Mouse (Mus musculus) erythroblast, embryonic 14.5 days (primary cell): ENCODE data around the gene Scgb1b29.
"Not testable (repeated sequence)": the region's sequence is repeated elsewhere in the genome, so short reads cannot be mapped to it uniquely, and the experiment has no call there.

Source experiments
- GATA1 ChIP-seq: IDR thresholded peaks from 2 replicates; pipeline ENCODE4 v1.6.1; 2012; ENCODE audit warnings: low read length, inconsistent platforms, mixed read lengths
- TAL1 ChIP-seq: IDR thresholded peaks from 3 replicates; pipeline ENCODE4 v1.6.1; 2012; ENCODE audit warnings: low read length, inconsistent platforms, mixed read lengths

DNA sequence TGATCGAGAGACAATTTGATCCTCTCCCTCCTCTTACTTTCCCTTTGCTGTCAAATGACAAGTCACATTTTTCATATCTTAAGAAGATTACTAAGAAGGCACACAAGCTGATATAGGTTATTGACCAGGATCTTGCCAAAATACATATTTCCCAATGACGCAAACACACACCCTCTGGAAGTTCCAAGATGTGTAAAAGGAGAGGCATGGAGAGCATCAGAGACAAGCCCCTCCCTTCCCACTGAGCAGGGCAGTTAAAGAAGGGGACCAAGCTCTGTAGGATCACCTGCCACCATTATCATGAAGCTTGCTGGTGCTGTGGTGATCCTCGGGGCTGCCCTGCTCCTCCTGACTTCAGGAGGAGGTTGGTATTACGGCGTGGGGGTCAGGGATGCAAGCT lies at the start of gene Scgb1b29:
- TF ChIP-seq GATA1, TAL1: not testable (repeated sequence)
